Mouse (Mus musculus) embryonic facial prominence, embryonic 15.5 days (tissue): Measurements from ENCODE around the gene Dbf4. TPM values are rescaled to one million over a fixed set of nuclear protein-coding genes. Genes with fewer than 3 reads are reported as not detected.

Experiments used
- ATAC-seq: fragments of 200-750 bp; cut with Nextera tagmentation; 2 replicates; pipeline ENCODE4 v1.8.0; 2017; ENCODE audit warnings: low read depth, moderate TSS enrichment; ENCODE audit not compliant: insufficient number of reproducible peaks, low FRiP score, low TSS enrichment
- H3K27ac ChIP-seq: fragments of 300-500 bp; sonication (generic); replicated peaks from 2 replicates; pipeline ENCODE4 v1.5.1; 2015; ENCODE audit warnings: mild to moderate bottlenecking, inconsistent platforms
- H3K27me3 ChIP-seq: fragments of 300-500 bp; sonication (generic); 2 replicates; pipeline ENCODE4 v1.6.1; 2015; ENCODE audit warnings: inconsistent platforms
- H3K36me3 ChIP-seq: fragments of 300-500 bp; sonication (generic); 2 replicates; pipeline ENCODE4 v1.6.1; 2015; ENCODE audit warnings: mild to moderate bottlenecking, inconsistent platforms
- H3K4me1 ChIP-seq: fragments of 300-500 bp; sonication (generic); 2 replicates; pipeline ENCODE4 v1.6.1; 2015; ENCODE audit warnings: inconsistent platforms
- H3K4me2 ChIP-seq: fragments of 300-500 bp; sonication (generic); replicated peaks from 2 replicates; pipeline ENCODE4 v1.6.1; 2015; ENCODE audit warnings: mild to moderate bottlenecking, inconsistent platforms
- H3K4me3 ChIP-seq: fragments of 300-500 bp; sonication (generic); replicated peaks from 2 replicates; pipeline ENCODE4 v1.5.1; 2015; ENCODE audit warnings: mild to moderate bottlenecking, inconsistent platforms
- H3K9ac ChIP-seq: fragments of 300-500 bp; sonication (generic); 2 replicates; pipeline ENCODE4 v1.6.1; 2015; ENCODE audit warnings: inconsistent platforms
- H3K9me3 ChIP-seq: fragments of 300-500 bp; sonication (generic); replicated peaks from 2 replicates; pipeline ENCODE4 v1.6.1; 2016; ENCODE audit warnings: inconsistent platforms
- WGBS: fragments of 180-500 bp; shearing (Covaris S2); methylation state at CpG from one replicate; pipeline ENCODE4 v1.1.7; 2015; 5-methylcytosine and 5-hydroxymethylcytosine counted together
- polyA plus RNA-seq: library from polyadenylated mRNA; unstranded; fragments of >200 nt; fragmentation: Nextera tagmentation; extraction: Ambion mirVana; gene quantifications from 2 replicates; pipeline ENCODE4 v1.2.1, GENCODE M21; 2015

Dbf4 gene
- polyA plus RNA-seq, 1 experiment from 2014 or later, result 28.0 TPM

DNA sequence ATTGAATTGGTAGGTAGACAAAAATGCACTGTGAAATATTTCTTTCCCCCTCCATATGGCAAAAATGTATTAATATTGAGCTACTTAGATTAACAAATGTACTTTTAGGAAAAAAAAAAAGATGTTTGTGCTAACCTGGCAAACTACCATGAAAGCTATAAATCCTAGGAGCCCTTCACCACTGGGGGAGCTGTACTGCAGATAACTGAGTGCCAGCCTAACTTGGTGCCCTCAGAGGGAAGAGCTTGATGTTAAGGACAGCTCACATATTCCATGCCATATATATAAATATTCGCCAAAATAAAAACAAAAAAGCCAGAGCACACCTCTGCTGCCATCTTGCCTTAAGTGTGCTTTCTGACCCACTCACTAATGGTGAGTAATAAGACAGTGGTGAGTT, 60.2 kb downstream of the Dbf4 start:
- H3K27ac ChIP-seq, result no peak overlapping the region
- 68% methylated on average over 1 of the region's 1 CpGs for WGBS
- H3K9me3 ChIP-seq, result no peaks in the 10 kb centered on the region
- no peak overlapping the region for H3K4me2 ChIP-seq
- no peak overlapping the region for H3K4me3 ChIP-seq
- H3K4me1 ChIP-seq, result peaks cover 6% of the 10 kb centered on the region; the same call in 1 of the 2 replicates
- no peaks in the 10 kb centered on the region for H3K36me3 ChIP-seq
- H3K9ac ChIP-seq, result no peak overlapping the region
- no peak for ATAC-seq
- H3K27me3 ChIP-seq, result no peaks in the 10 kb centered on the region

GRCm38 (mm10) chr5:8357677-8358076, 64.8 kb downstream of the Dbf4 start:
- Histone ChIP-seq H3K9me3 (no peaks in the 10 kb centered on the region), H3K9ac (no peak overlapping the region), H3K4me1 (peaks cover 4% of the 10 kb centered on the region; the same call in 1 of the 2 replicates), H3K4me2 (no peak overlapping the region), H3K4me3 (no peak overlapping the region), H3K27me3 (no peaks in the 10 kb centered on the region), H3K36me3 (no peaks in the 10 kb centered on the region), H3K27ac (no peak overlapping the region)
- ATAC-seq, result no peak
- WGBS, result 86% methylated on average over 8 of the region's 8 CpGs

GRCm38 (mm10) chr5:8356885-8357651, 65.4 kb downstream of the Dbf4 start:
- no peak overlapping the region for H3K9ac ChIP-seq
- no peak overlapping the region for H3K4me3 ChIP-seq
- ATAC-seq, result no peak
- no peaks in the 10 kb centered on the region for H3K36me3 ChIP-seq
- H3K27me3 ChIP-seq, result no peaks in the 10 kb centered on the region
- no peak overlapping the region for H3K4me2 ChIP-seq
- H3K9me3 ChIP-seq, result no peaks in the 10 kb centered on the region
- no peak overlapping the region for H3K27ac ChIP-seq
- WGBS, result 51% methylated on average over 13 of the region's 13 CpGs
- H3K4me1 ChIP-seq, result peaks cover 4% of the 10 kb centered on the region; the same call in 1 of the 2 replicates

- no peak for ATAC-seq
Observed at GRCm38 (mm10) chr5:8356326-8356725, 66.2 kb downstream of the Dbf4 start.

GRCm38 (mm10) chr5:8349557-8349956, 73.0 kb downstream of the Dbf4 start:
- WGBS, result 41% methylated on average over 10 of the region's 10 CpGs
- Histone ChIP-seq H3K9me3 (no peaks in the 10 kb centered on the region), H3K9ac (no peak overlapping the region), H3K4me1 (no peaks in the 10 kb centered on the region), H3K36me3 (no peaks in the 10 kb centered on the region), H3K27ac (no peak overlapping the region), H3K27me3 (no peaks in the 10 kb centered on the region), H3K4me3 (no peak overlapping the region), H3K4me2 (no peak overlapping the region)
- no peak for ATAC-seq

More at GRCm38 (mm10) chr5:8356326-8356725, 66.2 kb downstream of the Dbf4 start:
- 31% methylated on average over 2 of the region's 2 CpGs for WGBS
- no peaks in the 10 kb centered on the region for H3K27me3 ChIP-seq
- no peaks in the 10 kb centered on the region for H3K36me3 ChIP-seq
- H3K9me3 ChIP-seq, result no peaks in the 10 kb centered on the region
- no peak overlapping the region for H3K4me3 ChIP-seq
- peaks cover 4% of the 10 kb centered on the region; the same call in 1 of the 2 replicates for H3K4me1 ChIP-seq
- H3K27ac ChIP-seq, result no peak overlapping the region
- no peak overlapping the region for H3K4me2 ChIP-seq
- H3K9ac ChIP-seq, result no peak overlapping the region

Other genes starting within 250 kb of the Dbf4 start
- gene Adam22, start 54.6 kb downstream of the Dbf4 start, polyA plus RNA-seq, result 11.0 and 11.5 TPM in 2 replicates
- gene Slc25a40, start 134 bp upstream of the Dbf4 start, polyA plus RNA-seq, result 13.7 and 14.0 TPM in 2 replicates
- gene Rundc3b, start 200.2 kb upstream of the Dbf4 start, polyA plus RNA-seq, result 3.6 and 4.0 TPM in 2 replicates
- 0.55 and 0.58 TPM in 2 replicates for gene Abcb1a, start 237.4 kb upstream of the Dbf4 start, polyA plus RNA-seq